Mouse (Mus musculus): ENCODE measurements at regions not wholly inside any gene's neighbourhood (a gene's known extent, or its start where the extent isn't known, plus 50 kb on each side); places are given as distances from the start of the nearest gene placed in this dataset.

GRCm38 (mm10) chr1:189458421-189458820 is 56.3 kb upstream of the Kcnk2 start:
- H3K27ac ChIP-seq, result no peak overlapping the region

More at GRCm38 (mm10) chr1:189458421-189458820, 56.3 kb upstream of the Kcnk2 start:
- H3K9ac ChIP-seq, result no peak overlapping the region
- no peaks in the 10 kb centered on the region for H3K36me3 ChIP-seq
- ATAC-seq (ENCODE audit: insufficient number of reproducible peaks, insufficient read depth, low FRiP score, low TSS enrichment, low read depth), result no peak
- H3K27me3 ChIP-seq, result no peaks in the 10 kb centered on the region
- no peak overlapping the region for H3K4me2 ChIP-seq
- WGBS, result 80% methylated on average over 3 of the region's 3 CpGs
- H3K4me1 ChIP-seq, result no peaks in the 10 kb centered on the region
- no peak overlapping the region for H3K4me3 ChIP-seq
- no peaks in the 10 kb centered on the region for H3K9me3 ChIP-seq

Measured in embryonic facial prominence, embryonic 13.5 days (tissue).